Mouse (Mus musculus) brain, adult 2 months (tissue): ENCODE measurements at regions not wholly inside any gene's neighbourhood (a gene's known extent, or its start where the extent isn't known, plus 50 kb on each side); places are given as distances from the start of the nearest gene placed in this dataset.

Source experiments
- DNase-seq: peaks from one replicate; pipeline ENCODE4 v3.0.0; 2011; ENCODE audit warnings: low read depth, low spot score

DNA sequence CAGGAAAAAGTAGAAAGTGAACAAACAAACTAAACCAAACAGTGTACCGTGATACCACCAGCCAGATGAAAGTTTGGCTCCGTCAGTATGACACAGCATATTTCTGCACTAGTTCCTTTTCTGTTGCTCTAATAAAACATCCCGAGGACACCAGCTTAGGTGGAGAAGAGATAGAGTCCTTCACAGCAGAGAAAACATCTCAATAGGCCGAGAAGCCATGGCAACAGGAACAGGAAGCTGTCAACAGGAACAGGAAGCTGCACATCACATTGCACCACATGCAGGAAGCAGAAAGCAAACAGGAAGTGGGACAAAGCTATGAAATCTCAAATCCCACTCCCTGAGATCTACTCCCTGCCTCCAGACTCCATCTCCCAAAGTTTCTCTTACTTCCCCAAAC is 71.4 kb upstream of the Gli2 start:
- no peak for DNase-seq

DNA sequence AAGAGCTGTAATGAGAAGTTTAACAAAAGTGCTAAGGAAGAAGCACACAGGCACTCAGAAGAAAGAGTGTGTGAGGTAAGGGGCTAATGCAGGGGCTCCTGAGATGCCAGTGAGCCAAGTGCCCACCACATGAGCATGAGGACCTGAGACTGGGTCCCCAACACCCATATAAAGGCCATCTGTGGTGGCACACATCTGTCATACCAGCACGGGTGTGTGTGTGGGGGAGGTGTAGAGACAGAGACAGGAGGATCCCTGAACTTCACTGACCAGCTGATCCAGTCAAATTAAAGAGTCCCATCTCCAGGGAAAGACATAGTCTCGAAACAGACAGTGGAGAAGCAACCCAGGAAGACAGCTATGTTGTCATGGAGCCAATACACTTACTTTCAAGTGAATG is 70.6 kb upstream of the Gli2 start:
- DNase-seq, result no peak

DNA sequence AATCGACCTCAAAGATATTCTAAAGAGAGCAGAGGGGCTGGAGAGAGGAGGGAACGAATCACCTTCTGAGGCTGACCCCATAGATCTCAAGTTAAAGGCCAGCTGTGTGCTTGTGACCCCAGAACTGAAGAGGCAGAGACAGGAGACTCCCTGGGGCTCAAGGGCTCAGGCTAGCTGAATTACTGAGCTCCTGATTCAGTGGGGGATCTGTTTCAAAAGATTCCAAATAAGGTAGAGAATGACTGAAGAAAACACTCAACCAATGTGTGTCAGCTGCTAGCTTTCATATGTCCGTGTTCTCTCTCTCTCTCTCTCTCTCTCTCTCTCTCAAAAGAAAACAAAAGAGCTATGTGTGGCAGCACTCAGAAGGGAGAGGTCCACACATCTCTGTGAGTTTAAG is 70.0 kb upstream of the Gli2 start:
- DNase-seq, result no peak

DNA sequence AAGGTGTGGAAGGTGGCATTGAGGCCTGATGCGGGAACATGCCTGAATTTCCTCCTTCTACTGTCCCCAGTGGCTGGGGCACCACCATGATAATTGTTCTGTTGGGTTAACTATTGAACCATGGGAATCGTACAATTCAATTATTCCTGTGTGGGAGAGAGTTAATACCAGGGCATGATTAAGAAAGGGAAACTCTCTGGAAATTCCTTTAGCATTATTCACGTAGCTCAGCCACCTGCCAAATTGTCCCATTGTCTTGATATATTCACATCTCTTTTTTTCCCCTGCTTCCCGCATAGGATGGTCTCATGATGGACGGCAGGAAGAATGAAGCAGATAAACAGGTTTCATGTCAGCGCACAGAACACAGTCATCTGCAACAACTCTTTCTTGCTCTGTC is 69.6 kb upstream of the Gli2 start:
- no peak for DNase-seq

DNA sequence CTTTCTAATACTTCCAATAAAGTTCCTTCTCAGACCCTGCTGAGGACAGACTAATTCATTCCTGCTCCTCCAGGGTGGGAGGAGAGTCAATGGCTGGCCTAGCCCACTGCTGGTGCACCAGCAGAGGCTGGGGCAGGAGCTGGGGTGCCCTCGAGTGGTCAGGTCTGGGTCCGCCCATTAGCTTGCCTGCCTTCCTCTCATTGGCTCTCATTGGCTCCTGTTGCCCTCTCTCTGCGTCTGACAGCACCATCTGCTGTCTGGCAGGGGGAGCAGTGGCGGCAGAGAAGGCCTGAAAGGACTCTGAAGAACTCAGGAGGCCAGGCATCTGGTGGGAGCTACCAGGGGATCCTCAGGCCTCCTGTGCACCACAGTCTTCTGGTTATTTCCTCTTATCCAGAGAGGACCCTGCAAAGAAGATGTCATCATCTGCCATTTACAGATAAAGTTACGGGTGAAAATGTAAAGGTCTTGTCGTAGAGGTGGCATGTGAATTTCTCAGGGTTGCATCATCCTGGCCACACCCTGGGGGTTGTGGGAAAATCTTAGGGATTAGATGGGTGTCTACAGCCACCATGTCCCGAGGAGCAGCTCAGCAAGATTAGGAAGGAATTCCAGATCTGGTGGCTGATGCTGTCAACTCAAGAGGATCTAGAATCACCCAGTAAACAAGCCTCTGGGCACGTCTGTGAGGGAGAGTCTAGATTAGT is 66.6 kb upstream of the Gli2 start:
- no peak for DNase-seq

DNA sequence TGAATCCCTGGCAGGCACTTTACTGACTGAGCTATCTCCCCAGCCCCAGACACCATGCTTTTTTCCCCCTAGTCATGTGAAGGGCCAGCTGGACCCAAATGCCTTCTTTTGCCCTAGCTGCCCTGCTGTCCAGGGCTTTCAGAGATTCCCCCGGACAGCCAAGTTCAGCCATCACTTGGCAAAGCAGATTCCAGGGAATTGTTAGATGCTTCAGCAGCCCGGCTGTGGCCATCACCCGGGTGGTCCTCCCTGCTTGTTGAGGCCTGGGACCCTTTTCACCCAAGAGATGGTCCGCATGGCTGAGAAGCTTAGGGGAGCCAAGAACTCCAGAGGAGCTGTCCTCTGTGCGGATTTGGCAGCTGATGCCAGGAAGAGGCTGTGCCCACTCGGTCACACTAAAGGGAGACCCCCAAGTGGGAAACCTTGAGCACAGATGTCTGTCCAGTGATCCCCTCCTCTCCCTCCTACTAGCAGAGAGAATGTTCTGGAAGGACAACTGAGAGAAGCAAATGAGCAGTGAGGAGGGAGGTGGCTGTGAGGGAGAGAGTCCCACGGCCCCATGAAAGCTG is 61.8 kb upstream of the Gli2 start:
- DNase-seq, result no peak

DNA sequence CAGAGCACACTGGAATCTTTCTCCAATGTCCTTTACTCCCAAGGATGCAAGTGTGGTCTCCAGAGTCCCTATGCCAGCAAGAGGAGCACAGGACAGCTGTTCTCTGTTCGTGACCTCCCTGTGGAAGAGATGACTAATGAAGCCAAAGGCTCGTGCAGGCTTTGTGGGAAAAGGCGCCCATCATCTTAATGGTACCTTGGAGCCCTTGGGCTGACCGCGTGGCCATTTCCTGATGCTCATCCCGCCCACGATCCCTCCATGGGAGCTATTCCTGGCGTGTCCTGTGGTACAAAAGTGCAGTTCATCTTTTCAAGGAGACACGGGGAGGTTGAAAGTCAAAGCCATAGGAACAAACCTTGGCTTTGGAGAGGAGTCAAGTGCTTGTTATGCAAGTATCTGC is 55.2 kb upstream of the Gli2 start:
- DNase-seq, result peak; percentile 6

DNA sequence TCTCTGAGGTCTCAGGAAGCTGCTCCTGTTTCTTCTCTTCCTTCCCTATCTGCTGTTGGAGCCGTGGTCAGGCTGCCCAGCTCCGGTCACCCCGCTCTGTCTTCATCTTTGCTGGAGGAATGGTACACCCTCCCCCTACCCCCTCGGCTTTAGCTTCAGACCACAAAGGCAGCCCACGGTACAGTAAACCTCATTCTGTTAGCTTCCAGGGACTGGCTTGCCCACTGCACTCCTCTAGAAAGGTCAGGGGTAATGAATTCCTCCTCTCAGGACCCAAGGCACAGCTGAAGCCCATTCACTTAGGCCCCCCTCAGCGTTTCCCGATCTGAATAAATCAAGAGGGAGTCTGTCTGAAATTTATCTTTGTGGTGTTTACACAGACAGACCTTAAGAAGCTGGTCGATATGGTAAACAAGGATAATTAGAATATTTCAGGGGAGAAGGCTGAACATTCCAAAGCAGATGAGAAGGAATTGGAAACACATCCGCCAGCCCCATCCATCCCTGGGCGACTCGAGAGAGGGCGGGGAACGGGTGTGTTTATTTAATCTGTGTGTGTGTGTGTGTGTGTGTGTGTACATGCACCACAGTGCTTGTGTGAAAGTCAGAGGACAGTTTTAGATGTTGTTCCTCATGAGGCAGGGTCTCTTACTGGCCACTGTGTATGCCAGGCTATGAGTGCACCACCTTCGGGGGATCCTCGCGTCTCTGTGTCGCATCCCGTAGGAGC is 53.0 kb upstream of the Gli2 start:
- no peak for DNase-seq
